Mouse (Mus musculus): Measurements from ENCODE around the gene Ncaph2. TPM values are rescaled to one million over a fixed set of nuclear protein-coding genes. Genes with fewer than 3 reads are reported as not detected.

The Ncaph2 gene
- polyA plus RNA-seq, 1 experiment, result 370 TPM

DNA sequence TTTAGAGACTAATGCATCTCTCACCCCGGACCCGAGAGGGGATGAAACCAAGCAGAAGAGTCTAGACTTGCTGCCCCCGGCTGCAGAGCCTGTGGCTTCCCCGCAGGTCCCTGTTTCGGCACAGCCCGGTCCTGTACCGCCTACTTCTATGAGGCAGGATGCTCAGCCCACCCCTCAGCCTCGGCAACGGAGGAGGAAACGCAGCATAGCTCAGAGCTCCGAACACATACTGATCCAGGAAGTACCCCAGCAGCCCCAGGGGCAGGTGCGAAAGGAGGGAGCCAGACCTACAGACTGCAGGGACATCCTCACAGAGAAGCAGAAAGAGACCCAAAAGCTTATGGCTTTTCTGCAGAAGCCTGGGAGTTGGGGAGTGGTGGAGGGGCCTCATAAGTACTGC is 31.6 kb downstream of the Ncaph2 start:
- Histone ChIP-seq H3K4me3 (ENCODE audit: control insufficient read depth, insufficient read depth, low read length) (no peak overlapping the region), H3K27me3 (ENCODE audit: control insufficient read depth, insufficient read depth, low read length) (no peaks in the 10 kb centered on the region)

DNA sequence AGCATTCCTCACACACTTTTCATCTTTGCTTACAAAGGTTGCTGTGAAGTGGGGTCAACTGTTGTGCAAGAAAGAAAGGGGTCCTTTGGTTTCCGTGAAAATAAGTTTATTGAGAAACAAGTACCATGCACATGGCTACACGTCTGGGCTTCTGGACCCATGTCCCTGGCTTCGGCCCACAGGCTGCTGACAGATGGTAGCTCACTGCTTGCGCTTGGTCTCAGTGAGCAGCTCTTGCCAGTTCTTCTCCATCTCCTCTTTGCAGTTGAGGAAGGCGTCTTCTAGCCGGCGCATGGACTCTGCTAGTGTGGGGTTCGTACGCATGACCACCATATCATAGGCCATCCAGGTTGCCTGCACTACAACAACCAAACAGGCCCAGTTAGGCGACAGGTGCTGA is 34.6 kb downstream of the Ncaph2 start:
- H3K4me3 ChIP-seq (ENCODE audit: control insufficient read depth, insufficient read depth, low read length), result no peak overlapping the region
- H3K27ac ChIP-seq (ENCODE audit: control insufficient read depth, insufficient read depth, low read length), result no peak overlapping the region
- peaks cover 13% of the 10 kb centered on the region for H3K4me1 ChIP-seq (replicated peaks; ENCODE audit: control insufficient read depth, insufficient read depth, low read length)
- 97% methylated on average over 10 of the region's 10 CpGs for WGBS
- no peaks in the 10 kb centered on the region for H3K36me3 ChIP-seq (ENCODE audit: control insufficient read depth, insufficient read depth, low read length)
- H3K27me3 ChIP-seq (ENCODE audit: control insufficient read depth, insufficient read depth, low read length), result no peaks in the 10 kb centered on the region
- TF ChIP-seq CTCF (IDR thresholded peaks at IDR 0.05; ENCODE audit: borderline replicate concordance, control insufficient read depth, extremely low read depth, insufficient read depth, low read length, poor library complexity) (no peak), POLR2A (IDR thresholded peaks at IDR 0.05; ENCODE audit: control insufficient read depth, extremely low read depth, insufficient read depth, low read length, poor library complexity) (no peak)
- DNase-seq, result no peak

More for the DNA sequence above, 31.6 kb downstream of the Ncaph2 start:
- H3K27ac ChIP-seq (ENCODE audit: control insufficient read depth, insufficient read depth, low read length), result no peak overlapping the region
- H3K4me1 ChIP-seq (replicated peaks; ENCODE audit: control insufficient read depth, insufficient read depth, low read length), result peaks cover 13% of the 10 kb centered on the region
- 5% methylated on average over 12 of the region's 12 CpGs for WGBS
- H3K36me3 ChIP-seq (ENCODE audit: control insufficient read depth, insufficient read depth, low read length), result no peaks in the 10 kb centered on the region
- TF ChIP-seq POLR2A (IDR thresholded peaks at IDR 0.05; ENCODE audit: control insufficient read depth, extremely low read depth, insufficient read depth, low read length, poor library complexity), result no peak
- no peak for TF ChIP-seq CTCF (IDR thresholded peaks at IDR 0.05; ENCODE audit: borderline replicate concordance, control insufficient read depth, extremely low read depth, insufficient read depth, low read length, poor library complexity)
- DNase-seq, result peak; percentile 63

DNA sequence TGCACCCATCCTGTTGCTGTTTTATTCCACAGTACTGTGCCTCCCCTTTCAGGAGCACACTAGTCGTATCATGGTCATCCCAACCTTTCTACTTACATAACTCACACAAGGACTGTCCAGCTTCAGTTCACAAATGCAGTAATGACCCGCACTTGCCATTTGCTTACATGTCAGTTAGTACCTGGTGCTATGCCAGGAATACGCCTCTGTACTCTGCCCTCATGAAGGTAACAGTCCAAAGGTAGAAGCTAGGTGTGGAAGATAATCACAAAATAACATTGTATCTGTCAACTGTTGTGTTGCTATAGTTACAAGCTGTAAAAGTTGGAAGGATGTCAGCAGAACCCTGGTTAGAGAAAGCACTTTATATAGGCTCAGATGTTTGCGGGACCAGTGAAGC is 41.4 kb downstream of the Ncaph2 start:
- Histone ChIP-seq H3K36me3 (ENCODE audit: control insufficient read depth, insufficient read depth, low read length) (no peaks in the 10 kb centered on the region), H3K4me3 (ENCODE audit: control insufficient read depth, insufficient read depth, low read length) (no peak overlapping the region), H3K4me1 (replicated peaks; ENCODE audit: control insufficient read depth, insufficient read depth, low read length) (no peaks in the 10 kb centered on the region), H3K27ac (ENCODE audit: control insufficient read depth, insufficient read depth, low read length) (no peak overlapping the region), H3K27me3 (ENCODE audit: control insufficient read depth, insufficient read depth, low read length) (no peaks in the 10 kb centered on the region)
- no peak for DNase-seq
- 95% methylated on average over 4 of the region's 4 CpGs for WGBS
- no peak for TF ChIP-seq CTCF (IDR thresholded peaks at IDR 0.05; ENCODE audit: borderline replicate concordance, control insufficient read depth, extremely low read depth, insufficient read depth, low read length, poor library complexity)
- no peak for TF ChIP-seq POLR2A (IDR thresholded peaks at IDR 0.05; ENCODE audit: control insufficient read depth, extremely low read depth, insufficient read depth, low read length, poor library complexity)

DNA sequence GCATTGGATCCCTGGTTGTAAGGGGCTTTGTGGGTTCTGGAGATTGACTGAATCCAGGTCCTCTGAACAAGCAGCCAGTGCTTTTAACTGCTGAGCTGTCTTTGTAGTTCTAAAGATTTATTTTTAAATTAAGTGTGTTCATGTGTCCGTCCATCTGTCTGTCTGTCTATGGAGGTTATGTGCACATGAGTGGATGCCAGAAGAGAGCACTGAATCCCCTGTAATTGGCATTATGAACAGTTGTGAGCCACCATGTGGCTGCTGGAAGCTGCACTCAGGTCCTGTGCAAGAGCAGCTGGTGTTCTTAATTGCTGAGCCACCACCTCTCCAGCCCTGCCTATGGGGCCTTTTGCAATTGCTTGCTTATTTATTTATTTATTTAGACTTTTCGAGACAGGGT is 42.6 kb downstream of the Ncaph2 start:
- H3K36me3 ChIP-seq (ENCODE audit: control insufficient read depth, insufficient read depth, low read length), result no peaks in the 10 kb centered on the region
- WGBS, result 99% methylated on average over 2 of the region's 2 CpGs
- H3K4me3 ChIP-seq (ENCODE audit: control insufficient read depth, insufficient read depth, low read length), result no peak overlapping the region
- no peak for DNase-seq
- TF ChIP-seq POLR2A (IDR thresholded peaks at IDR 0.05; ENCODE audit: control insufficient read depth, extremely low read depth, insufficient read depth, low read length, poor library complexity) (no peak), CTCF (IDR thresholded peaks at IDR 0.05; ENCODE audit: borderline replicate concordance, control insufficient read depth, extremely low read depth, insufficient read depth, low read length, poor library complexity) (no peak)
- H3K4me1 ChIP-seq (replicated peaks; ENCODE audit: control insufficient read depth, insufficient read depth, low read length), result no peaks in the 10 kb centered on the region
- H3K27ac ChIP-seq (ENCODE audit: control insufficient read depth, insufficient read depth, low read length), result no peak overlapping the region
- H3K27me3 ChIP-seq (ENCODE audit: control insufficient read depth, insufficient read depth, low read length), result no peaks in the 10 kb centered on the region

DNA sequence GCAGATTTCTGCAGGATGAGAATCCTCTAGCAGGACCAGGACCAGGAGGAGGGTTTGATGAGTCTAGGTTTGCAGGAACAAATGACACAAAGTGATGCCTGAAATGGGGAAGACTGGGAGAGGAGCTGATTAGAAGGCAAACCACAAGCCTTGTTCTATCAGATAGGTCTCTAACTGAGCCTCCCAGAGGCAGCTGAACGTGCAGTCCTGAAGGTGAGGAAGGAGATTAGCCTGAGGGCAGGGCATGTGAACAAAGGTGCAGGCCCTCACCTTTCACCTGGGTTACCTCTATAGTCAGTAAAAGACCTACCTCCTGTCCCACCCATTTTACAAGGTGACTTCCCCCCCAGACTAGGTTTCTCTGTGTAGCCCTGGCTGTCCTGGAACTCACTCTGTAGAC is 44.2 kb downstream of the Ncaph2 start:
- Histone ChIP-seq H3K27ac (ENCODE audit: control insufficient read depth, insufficient read depth, low read length) (no peak overlapping the region), H3K4me3 (ENCODE audit: control insufficient read depth, insufficient read depth, low read length) (no peak overlapping the region), H3K36me3 (ENCODE audit: control insufficient read depth, insufficient read depth, low read length) (no peaks in the 10 kb centered on the region), H3K27me3 (ENCODE audit: control insufficient read depth, insufficient read depth, low read length) (no peaks in the 10 kb centered on the region), H3K4me1 (replicated peaks; ENCODE audit: control insufficient read depth, insufficient read depth, low read length) (no peaks in the 10 kb centered on the region)
- TF ChIP-seq CTCF (IDR thresholded peaks at IDR 0.05; ENCODE audit: borderline replicate concordance, control insufficient read depth, extremely low read depth, insufficient read depth, low read length, poor library complexity) (no peak), POLR2A (IDR thresholded peaks at IDR 0.05; ENCODE audit: control insufficient read depth, extremely low read depth, insufficient read depth, low read length, poor library complexity) (no peak)
- no peak for DNase-seq
- WGBS, result 83% methylated on average over 1 of the region's 1 CpGs

DNA sequence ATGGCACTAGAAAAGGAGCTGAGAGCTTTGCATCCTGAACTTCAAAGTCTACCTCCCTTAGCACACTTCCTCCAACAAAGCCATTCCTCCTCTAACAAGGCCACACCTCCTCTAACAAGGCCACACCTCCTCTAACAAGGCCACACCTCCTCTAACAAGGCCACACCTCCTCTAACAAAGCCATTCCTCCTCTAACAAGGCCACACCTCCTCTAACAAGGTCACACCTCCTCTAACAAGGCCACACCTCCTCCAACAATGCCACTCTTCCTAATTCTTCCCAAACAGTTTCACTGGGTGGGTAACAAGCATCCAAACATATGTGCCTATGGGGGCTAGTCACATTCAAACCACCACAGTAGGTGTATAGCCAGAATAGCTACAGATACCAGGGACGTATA is 47.0 kb downstream of the Ncaph2 start:
- no peaks in the 10 kb centered on the region for H3K27me3 ChIP-seq (ENCODE audit: control insufficient read depth, insufficient read depth, low read length)
- H3K4me1 ChIP-seq (replicated peaks; ENCODE audit: control insufficient read depth, insufficient read depth, low read length), result no peaks in the 10 kb centered on the region
- no peaks in the 10 kb centered on the region for H3K36me3 ChIP-seq (ENCODE audit: control insufficient read depth, insufficient read depth, low read length)
- TF ChIP-seq CTCF (IDR thresholded peaks at IDR 0.05; ENCODE audit: borderline replicate concordance, control insufficient read depth, extremely low read depth, insufficient read depth, low read length, poor library complexity) (no peak), POLR2A (IDR thresholded peaks at IDR 0.05; ENCODE audit: control insufficient read depth, extremely low read depth, insufficient read depth, low read length, poor library complexity) (no peak)
- no peak for DNase-seq
- no peak overlapping the region for H3K4me3 ChIP-seq (ENCODE audit: control insufficient read depth, insufficient read depth, low read length)
- 95% methylated on average over 1 of the region's 1 CpGs for WGBS
- H3K27ac ChIP-seq (ENCODE audit: control insufficient read depth, insufficient read depth, low read length), result no peak overlapping the region
